Mouse (Mus musculus) E14TG2a.4 (cell line): ENCODE measurements around the gene Eps15l1.

Source experiments
- H3K27me3 ChIP-seq: 2 replicates; pipeline ENCODE4 v1.6.1; 2014; ENCODE audit warnings: low read length, control low read depth; ENCODE audit not compliant: insufficient read depth
- H3K36me3 ChIP-seq: 2 replicates; pipeline ENCODE4 v1.6.1; 2014; ENCODE audit warnings: low read length, control low read depth; ENCODE audit not compliant: insufficient read depth
- H3K4me1 ChIP-seq: replicated peaks from 2 replicates; pipeline ENCODE4 v1.6.1; 2014; ENCODE audit warnings: low read depth, low read length, control low read depth
- H3K4me3 ChIP-seq: replicated peaks from 2 replicates; pipeline ENCODE4 v1.5.1; 2014; ENCODE audit warnings: mild to moderate bottlenecking, low read length
- H3K9me3 ChIP-seq: 2 replicates; pipeline ENCODE4 v1.6.1; 2014; ENCODE audit warnings: low read length, control low read depth
- CTCF ChIP-seq: conservative IDR thresholded peaks from 2 replicates; pipeline ENCODE4 v1.5.1; 2014; ENCODE audit warnings: low read length
- NANOG ChIP-seq: IDR thresholded peaks from 2 replicates; pipeline ENCODE4 v1.6.1; 2014; ENCODE audit warnings: borderline replicate concordance, low read length, mixed read lengths
- POU5F1 ChIP-seq: IDR thresholded peaks from 2 replicates; pipeline ENCODE4 v1.6.1; 2014; ENCODE audit warnings: low read length, borderline replicate concordance

The Eps15l1 gene

DNA sequence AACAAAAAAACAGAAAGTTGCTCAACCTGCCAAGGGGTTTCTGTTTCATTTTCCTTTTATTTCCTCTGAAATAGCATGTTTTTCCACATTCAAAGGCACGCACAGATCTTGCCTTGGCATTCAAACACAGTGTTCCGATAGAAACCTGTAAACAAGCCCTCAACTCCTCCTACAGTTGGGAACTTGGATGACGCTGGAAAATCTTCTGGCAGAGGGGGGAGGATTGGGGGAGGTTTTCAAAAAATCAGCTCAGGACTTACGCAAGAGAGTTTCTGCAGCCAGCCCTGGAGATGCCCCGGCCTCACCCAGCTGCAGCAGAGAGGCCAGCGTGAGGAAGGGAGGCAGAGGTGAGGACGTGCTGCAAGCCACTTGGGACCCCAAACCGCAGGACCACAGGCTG, 117.6 kb downstream of the Eps15l1 start:
- Histone ChIP-seq H3K4me1 (peaks cover 70% of the 10 kb centered on the region), H3K36me3 (no peaks in the 10 kb centered on the region), H3K27me3 (no peaks in the 10 kb centered on the region), H3K4me3 (no peak overlapping the region), H3K9me3 (no peaks in the 10 kb centered on the region)
- no peak for TF ChIP-seq NANOG
- TF ChIP-seq POU5F1, result no peak
- no peak for TF ChIP-seq CTCF

DNA sequence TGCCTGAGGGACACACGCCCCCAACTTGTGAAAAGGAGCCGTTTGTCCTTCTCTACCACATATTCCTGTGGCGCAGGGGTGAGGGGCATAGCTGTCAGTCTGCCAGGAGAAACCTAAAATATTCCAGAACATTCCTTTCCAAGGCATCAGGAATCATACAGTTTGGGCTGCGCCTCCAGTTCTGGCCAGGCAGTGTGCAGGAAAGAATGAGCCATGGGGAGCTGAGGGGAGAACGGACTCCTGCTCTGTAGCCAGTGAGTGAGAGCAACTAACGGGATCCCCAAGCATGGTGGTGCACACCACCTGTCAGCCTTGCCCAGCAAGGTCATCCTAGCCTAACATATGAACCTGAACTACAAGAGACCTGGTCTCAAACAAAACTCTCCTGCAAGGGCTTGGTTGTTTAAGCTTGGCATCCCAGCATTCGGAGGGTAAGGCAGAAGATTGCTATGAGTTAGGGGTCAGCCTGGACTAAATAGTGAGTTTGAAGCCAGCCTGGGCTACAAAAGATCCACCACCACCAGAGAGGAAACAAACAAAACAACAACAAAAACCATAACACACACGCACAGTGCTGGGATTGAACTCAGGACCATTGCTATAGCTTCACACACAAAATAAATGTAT, 118.2 kb downstream of the Eps15l1 start:
- H3K36me3 ChIP-seq, result no peaks in the 10 kb centered on the region
- H3K27me3 ChIP-seq, result no peaks in the 10 kb centered on the region
- H3K4me3 ChIP-seq, result no peak overlapping the region
- peaks cover 64% of the 10 kb centered on the region for H3K4me1 ChIP-seq
- no peaks in the 10 kb centered on the region for H3K9me3 ChIP-seq
- TF ChIP-seq NANOG, result no peak
- TF ChIP-seq POU5F1, result no peak
- TF ChIP-seq CTCF, result no peak

DNA sequence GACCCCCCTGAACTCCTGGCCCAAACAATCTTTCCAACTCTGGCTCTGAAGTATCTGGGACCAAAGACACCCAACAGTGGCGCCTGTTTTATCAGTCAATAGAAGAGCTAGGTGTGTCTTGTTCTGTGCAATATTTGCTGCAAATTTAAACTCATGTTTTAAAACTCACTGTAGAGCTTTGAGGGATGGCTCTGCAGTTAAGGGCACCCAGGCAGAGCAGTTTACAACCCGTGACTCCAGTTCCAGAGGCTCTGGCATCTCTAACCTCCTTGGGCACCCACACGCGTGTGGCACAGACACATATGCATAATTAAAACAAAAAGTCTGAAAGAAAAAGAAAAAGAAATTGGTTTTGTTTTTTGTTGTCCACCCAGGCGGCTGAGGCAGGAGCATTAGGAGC, 119.8 kb downstream of the Eps15l1 start:
- Histone ChIP-seq H3K36me3 (no peaks in the 10 kb centered on the region), H3K4me3 (0 out of 2 replicates have a peak overlapping the region, but pooled peaks have one; percentile 1), H3K27me3 (no peaks in the 10 kb centered on the region), H3K4me1 (peaks cover 61% of the 10 kb centered on the region), H3K9me3 (no peaks in the 10 kb centered on the region)
- TF ChIP-seq CTCF (no peak), POU5F1 (no peak), NANOG (no peak)

DNA sequence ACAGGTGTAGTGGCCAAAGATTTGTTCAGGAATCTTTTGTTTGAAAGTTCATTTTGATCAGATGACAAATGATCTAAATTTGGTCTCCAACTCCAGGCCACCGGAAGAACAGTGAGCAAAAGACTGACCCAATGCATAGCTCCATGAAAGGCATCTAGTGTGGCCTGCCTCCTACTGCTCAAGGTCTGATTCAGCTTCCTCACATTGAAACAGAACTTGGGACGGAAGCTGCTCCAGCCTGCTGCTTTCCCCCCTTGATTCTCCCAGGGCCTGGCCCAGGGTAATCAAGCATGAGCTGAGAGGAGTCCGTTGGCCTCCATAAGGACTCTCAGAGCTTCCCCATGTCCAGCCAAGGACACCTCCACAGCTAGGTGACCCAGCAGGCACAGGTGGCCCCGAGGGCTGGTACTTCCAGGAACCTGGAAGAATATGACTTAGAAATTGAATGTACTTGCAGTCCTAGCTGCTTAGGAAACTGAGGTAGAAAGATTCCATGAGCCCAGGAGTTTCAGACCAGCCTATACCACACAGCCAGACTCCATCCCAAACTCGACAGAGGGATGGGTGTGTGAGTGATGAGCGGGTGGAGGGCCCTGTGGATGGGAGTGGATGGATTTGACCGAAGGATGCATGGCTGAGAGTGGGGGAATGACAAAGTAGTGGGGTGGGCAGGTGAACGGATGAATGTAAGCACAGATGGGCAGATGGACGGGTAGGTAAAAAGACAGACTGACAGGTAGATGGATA, 120.4 kb downstream of the Eps15l1 start:
- Histone ChIP-seq H3K27me3 (no peaks in the 10 kb centered on the region), H3K9me3 (no peaks in the 10 kb centered on the region), H3K4me3 (no peak overlapping the region), H3K4me1 (peaks cover 60% of the 10 kb centered on the region), H3K36me3 (no peaks in the 10 kb centered on the region)
- TF ChIP-seq POU5F1 (no peak), CTCF (no peak), NANOG (no peak)

DNA sequence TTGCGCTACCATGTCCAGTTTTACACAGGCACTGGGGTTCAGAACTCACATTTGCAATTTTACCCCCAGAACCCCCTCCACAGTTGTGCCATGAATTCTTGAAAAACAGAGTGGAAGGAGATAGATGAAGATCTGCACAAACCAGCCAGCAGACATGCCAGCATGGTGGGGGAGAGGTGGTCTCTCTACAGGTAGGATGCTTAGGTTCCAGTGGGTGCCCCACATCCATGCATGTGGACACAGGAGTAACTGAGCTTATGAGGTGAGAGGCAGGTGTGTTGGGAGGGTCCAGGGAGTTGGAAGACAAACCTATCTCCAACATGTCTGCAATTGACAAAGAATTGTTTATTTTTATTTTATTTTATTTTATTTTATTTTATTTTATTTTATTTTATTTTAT, 122.3 kb downstream of the Eps15l1 start:
- H3K9me3 ChIP-seq, result no peaks in the 10 kb centered on the region
- H3K27me3 ChIP-seq, result no peaks in the 10 kb centered on the region
- TF ChIP-seq CTCF, result no peak
- no peak for TF ChIP-seq POU5F1
- TF ChIP-seq NANOG, result no peak
- no peak overlapping the region for H3K4me3 ChIP-seq
- no peaks in the 10 kb centered on the region for H3K36me3 ChIP-seq
- peaks cover 70% of the 10 kb centered on the region for H3K4me1 ChIP-seq

DNA sequence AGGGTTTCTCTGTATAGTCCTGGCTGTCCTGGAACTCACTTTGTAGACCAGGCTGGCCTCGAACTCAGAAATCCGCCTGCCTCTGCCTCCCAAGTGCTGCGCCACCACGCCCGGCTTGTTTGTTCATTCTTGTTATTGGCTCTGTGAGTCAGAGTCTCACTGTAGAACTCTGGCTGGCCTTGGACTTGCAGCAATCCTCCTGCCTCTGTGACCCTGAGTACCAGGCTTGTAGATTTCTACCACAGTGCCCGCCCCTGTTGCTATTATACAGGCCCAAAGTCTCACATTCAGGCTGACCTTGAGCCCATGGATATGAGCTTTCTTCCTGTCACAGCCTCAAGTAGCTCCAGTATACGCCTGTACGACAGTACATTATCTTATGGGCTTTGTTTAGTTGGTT, 124.7 kb downstream of the Eps15l1 start:
- no peaks in the 10 kb centered on the region for H3K36me3 ChIP-seq
- TF ChIP-seq POU5F1 (no peak), CTCF (no peak), NANOG (no peak)
- H3K4me1 ChIP-seq, result peaks cover 60% of the 10 kb centered on the region
- no peaks in the 10 kb centered on the region for H3K27me3 ChIP-seq
- H3K4me3 ChIP-seq, result no peak overlapping the region
- no peaks in the 10 kb centered on the region for H3K9me3 ChIP-seq

DNA sequence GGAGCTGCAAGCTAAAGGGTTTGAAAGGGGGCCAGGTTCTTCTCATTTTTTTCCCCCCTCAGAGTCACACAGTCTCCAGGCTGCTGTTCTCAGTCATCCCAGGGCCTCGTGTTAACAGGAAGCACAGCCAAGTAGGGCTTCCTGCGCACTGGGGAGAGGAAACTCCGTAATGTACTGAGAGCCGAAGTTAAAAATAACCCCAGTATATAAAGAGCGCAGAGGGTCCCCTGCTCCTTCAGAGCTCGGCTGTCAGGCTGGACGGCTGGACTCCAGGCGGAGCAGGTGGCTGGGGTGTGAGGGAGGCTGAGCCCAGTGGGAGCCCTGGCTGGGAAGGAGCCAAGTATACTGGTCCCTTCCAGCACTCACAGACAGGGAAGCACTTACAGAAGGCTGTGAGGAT, 125.6 kb downstream of the Eps15l1 start:
- no peak for TF ChIP-seq CTCF
- TF ChIP-seq POU5F1, result no peak
- H3K36me3 ChIP-seq, result no peaks in the 10 kb centered on the region
- H3K27me3 ChIP-seq, result no peaks in the 10 kb centered on the region
- peak overlapping the region; percentile 43 for H3K4me3 ChIP-seq
- H3K4me1 ChIP-seq, result peaks cover 58% of the 10 kb centered on the region
- H3K9me3 ChIP-seq, result no peaks in the 10 kb centered on the region

DNA sequence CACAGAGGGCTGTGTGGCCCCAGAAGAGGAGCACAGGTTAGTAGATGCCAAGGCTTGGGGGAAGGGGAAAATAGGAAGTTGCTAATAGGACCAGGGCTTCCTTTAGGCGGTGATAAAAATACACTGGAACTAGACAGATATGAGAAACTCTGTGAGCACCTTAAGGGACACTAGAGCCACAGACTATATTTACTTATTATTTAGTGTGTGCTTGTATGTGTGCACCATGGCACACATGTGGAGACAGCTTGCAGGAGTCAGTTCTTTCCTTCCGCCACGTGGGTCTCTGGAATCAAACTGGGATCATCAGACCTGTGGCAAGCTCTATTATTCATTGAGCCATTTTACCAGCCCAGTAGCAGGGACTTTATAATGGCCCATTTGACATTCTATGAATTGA, 126.1 kb downstream of the Eps15l1 start:
- no peaks in the 10 kb centered on the region for H3K36me3 ChIP-seq
- no peaks in the 10 kb centered on the region for H3K9me3 ChIP-seq
- H3K27me3 ChIP-seq, result no peaks in the 10 kb centered on the region
- no peak overlapping the region for H3K4me3 ChIP-seq
- TF ChIP-seq POU5F1 (no peak), NANOG (no peak), CTCF (no peak)
- peaks cover 58% of the 10 kb centered on the region for H3K4me1 ChIP-seq

DNA sequence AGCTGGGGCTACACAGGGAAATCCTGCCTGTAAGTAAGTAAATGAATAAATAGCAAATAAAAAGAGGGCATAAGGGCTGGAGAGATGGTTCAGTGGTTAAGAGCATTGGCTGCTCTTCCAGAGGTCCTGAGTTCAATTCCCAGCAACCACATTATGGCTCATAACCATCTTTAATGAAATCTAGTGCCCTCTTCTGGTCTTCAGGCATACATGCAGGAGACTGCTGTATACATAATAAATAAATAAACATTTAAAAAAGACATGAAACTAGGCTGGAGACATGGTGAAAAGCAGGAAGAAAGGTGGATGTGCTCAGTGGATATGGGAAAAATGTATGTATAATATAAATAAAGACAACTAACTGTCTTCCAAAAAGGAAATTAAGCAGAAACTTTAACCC, 128.0 kb downstream of the Eps15l1 start:
- H3K9me3 ChIP-seq, result no peaks in the 10 kb centered on the region
- H3K27me3 ChIP-seq, result no peaks in the 10 kb centered on the region
- H3K36me3 ChIP-seq, result no peaks in the 10 kb centered on the region
- no peak overlapping the region for H3K4me3 ChIP-seq
- no peak for TF ChIP-seq NANOG
- 0 out of 2 replicates have a peak, but pooled peaks have one; percentile 13 for TF ChIP-seq CTCF
- H3K4me1 ChIP-seq, result peaks cover 55% of the 10 kb centered on the region
